Mouse (Mus musculus) liver, embryonic 14.5 days (tissue): ENCODE measurements at regions not wholly inside any gene's neighbourhood (a gene's known extent, or its start where the extent isn't known, plus 50 kb on each side); places are given as distances from the start of the nearest gene placed in this dataset.

ENCODE experiments used
- CTCF ChIP-seq: IDR thresholded peaks from 2 replicates; pipeline ENCODE4 v1.5.1; 2016; ENCODE audit warnings: antibody characterized with exemption, low read depth, control low read depth
- EP300 ChIP-seq: IDR thresholded peaks from 2 replicates; pipeline ENCODE4 v1.6.1; 2016; ENCODE audit warnings: antibody characterized with exemption, low read depth

DNA sequence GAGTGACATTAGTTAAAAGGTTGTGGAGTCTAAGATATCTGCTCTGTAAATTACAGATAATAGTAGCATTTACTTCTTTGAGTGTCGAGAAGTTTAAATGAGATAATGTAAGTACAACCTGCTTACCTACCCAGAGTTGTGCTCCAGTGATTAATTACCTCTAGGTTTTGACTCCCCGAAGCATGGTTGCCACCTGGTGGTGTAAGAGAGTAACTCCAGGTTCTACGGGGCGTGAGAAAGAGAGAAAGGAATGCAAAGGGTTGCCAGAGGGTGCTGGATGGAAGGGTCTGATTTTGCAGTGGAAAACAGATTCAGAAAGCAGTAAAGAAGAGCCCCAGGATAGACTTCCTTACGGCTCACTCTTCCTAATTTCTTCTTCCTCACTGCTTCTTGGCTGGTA, 143.5 kb downstream of the Usp31 start:
- TF ChIP-seq CTCF (peak; percentile 50), EP300 (no peak)
